Mouse (Mus musculus): ENCODE data around the gene Gins2. TPM values are rescaled to one million over a fixed set of nuclear protein-coding genes. Genes with fewer than 3 reads are reported as not detected.

Gene Gins2
- total and polyA plus RNA-seq, 2 experiments from 2014 or later: 8.4 to 18.1 TPM

- ATAC-seq (ENCODE audit: low FRiP score): no peak
- peak overlapping the region; percentile 72; the same call in 1 of the 2 replicates for H3K27ac ChIP-seq (ENCODE audit: low read depth, low read length)
- peaks cover 52% of the 10 kb centered on the region for H3K4me1 ChIP-seq (ENCODE audit: insufficient read depth, low read length)
- no peak overlapping the region for H3K4me2 ChIP-seq (ENCODE audit: low read depth, low read length, poor library complexity, severe bottlenecking)
- H3K9ac ChIP-seq (replicated peaks; ENCODE audit: low read length, poor library complexity, severe bottlenecking): 0 out of 2 replicates have a peak overlapping the region, but pooled peaks have one; percentile 13
- H3K27me3 ChIP-seq (ENCODE audit: insufficient read depth, low read length): no peaks in the 10 kb centered on the region
- TF ChIP-seq CTCF (IDR thresholded peaks at IDR 0.05): no peak
- H3K36me3 ChIP-seq (ENCODE audit: insufficient read depth, low read length): peaks cover 3% of the 10 kb centered on the region; the same call in 1 of the 2 replicates
- H3K4me3 ChIP-seq (ENCODE audit: low read depth, low read length): no peak overlapping the region
- DNase-seq (ENCODE audit: low spot score): peak; percentile 56
- H3K9me3 ChIP-seq (ENCODE audit: low read length): no peaks in the 10 kb centered on the region
- WGBS: 56% methylated on average over 11 of the region's 11 CpGs
Observed at GRCm38 (mm10) chr8:120550937-120551676, 38.0 kb downstream of the Gins2 start.

- H3K36me3 ChIP-seq (ENCODE audit: insufficient read depth, low read length): peaks cover 3% of the 10 kb centered on the region; the same call in 1 of the 2 replicates
- ATAC-seq (ENCODE audit: low FRiP score): no peak
- no peaks in the 10 kb centered on the region for H3K27me3 ChIP-seq (ENCODE audit: insufficient read depth, low read length)
- H3K4me3 ChIP-seq (ENCODE audit: low read depth, low read length): no peak overlapping the region
- H3K9ac ChIP-seq (replicated peaks; ENCODE audit: low read length, poor library complexity, severe bottlenecking): 0 out of 2 replicates have a peak overlapping the region, but pooled peaks have one; percentile 13
- no peak for TF ChIP-seq CTCF (IDR thresholded peaks at IDR 0.05)
- no peaks in the 10 kb centered on the region for H3K9me3 ChIP-seq (ENCODE audit: low read length)
- peak; percentile 41 for DNase-seq (ENCODE audit: low spot score)
- H3K27ac ChIP-seq (ENCODE audit: low read depth, low read length): peak overlapping the region; percentile 72
- H3K4me1 ChIP-seq (ENCODE audit: insufficient read depth, low read length): peaks cover 47% of the 10 kb centered on the region
- 36% methylated on average over 12 of the region's 12 CpGs for WGBS
- peak overlapping the region; percentile 45; the same call in 1 of the 2 replicates for H3K4me2 ChIP-seq (ENCODE audit: low read depth, low read length, poor library complexity, severe bottlenecking)
Observed at GRCm38 (mm10) chr8:120550430-120550829, 38.7 kb downstream of the Gins2 start.

GRCm38 (mm10) chr8:120549922-120550321 is 39.2 kb downstream of the Gins2 start:
- ATAC-seq (ENCODE audit: low FRiP score) (0 out of 2 replicates have a peak, but pooled peaks have one; percentile 8), DNase-seq (ENCODE audit: low spot score) (peak; percentile 55)
- H3K27me3 ChIP-seq (ENCODE audit: insufficient read depth, low read length): no peaks in the 10 kb centered on the region
- no peak for TF ChIP-seq CTCF (IDR thresholded peaks at IDR 0.05)
- 20% methylated on average over 11 of the region's 11 CpGs for WGBS
- peak overlapping the region; percentile 72 for H3K27ac ChIP-seq (ENCODE audit: low read depth, low read length)
- peak overlapping the region; percentile 45 for H3K4me2 ChIP-seq (ENCODE audit: low read depth, low read length, poor library complexity, severe bottlenecking)
- peaks cover 47% of the 10 kb centered on the region for H3K4me1 ChIP-seq (ENCODE audit: insufficient read depth, low read length)
- H3K36me3 ChIP-seq (ENCODE audit: insufficient read depth, low read length): peaks cover 3% of the 10 kb centered on the region; the same call in 1 of the 2 replicates
- H3K4me3 ChIP-seq (ENCODE audit: low read depth, low read length): no peak overlapping the region
- peak overlapping the region; percentile 46 for H3K9ac ChIP-seq (replicated peaks; ENCODE audit: low read length, poor library complexity, severe bottlenecking)
- H3K9me3 ChIP-seq (ENCODE audit: low read length): no peaks in the 10 kb centered on the region

GRCm38 (mm10) chr8:120549321-120549921 is 39.7 kb downstream of the Gins2 start:
- peak overlapping the region; percentile 45 for H3K4me2 ChIP-seq (ENCODE audit: low read depth, low read length, poor library complexity, severe bottlenecking)
- H3K4me1 ChIP-seq (ENCODE audit: insufficient read depth, low read length): peaks cover 47% of the 10 kb centered on the region
- 0 out of 2 replicates have a peak, but pooled peaks have one; percentile 18 for ATAC-seq (ENCODE audit: low FRiP score)
- no peaks in the 10 kb centered on the region; the same call in 1 of the 2 replicates for H3K36me3 ChIP-seq (ENCODE audit: insufficient read depth, low read length)
- WGBS: 8% methylated on average over 25 of the region's 25 CpGs
- TF ChIP-seq CTCF (IDR thresholded peaks at IDR 0.05): no peak
- no peaks in the 10 kb centered on the region for H3K9me3 ChIP-seq (ENCODE audit: low read length)
- H3K4me3 ChIP-seq (ENCODE audit: low read depth, low read length): 0 out of 2 replicates have a peak overlapping the region, but pooled peaks have one; percentile 2
- no peaks in the 10 kb centered on the region for H3K27me3 ChIP-seq (ENCODE audit: insufficient read depth, low read length)
- peak overlapping the region; percentile 72 for H3K27ac ChIP-seq (ENCODE audit: low read depth, low read length)
- peak; percentile 59 for DNase-seq (ENCODE audit: low spot score)
- peak overlapping the region; percentile 46 for H3K9ac ChIP-seq (replicated peaks; ENCODE audit: low read length, poor library complexity, severe bottlenecking)

- ATAC-seq (ENCODE audit: low FRiP score): no peak
Observed at GRCm38 (mm10) chr8:120548313-120548761, 40.8 kb downstream of the Gins2 start.

More at GRCm38 (mm10) chr8:120548313-120548761, 40.8 kb downstream of the Gins2 start:
- Histone ChIP-seq H3K9me3 (ENCODE audit: low read length) (no peaks in the 10 kb centered on the region), H3K27me3 (ENCODE audit: insufficient read depth, low read length) (no peaks in the 10 kb centered on the region), H3K4me2 (ENCODE audit: low read depth, low read length, poor library complexity, severe bottlenecking) (no peak overlapping the region; the same call in 1 of the 2 replicates), H3K36me3 (ENCODE audit: insufficient read depth, low read length) (no peaks in the 10 kb centered on the region; the same call in 1 of the 2 replicates), H3K27ac (ENCODE audit: low read depth, low read length) (peak overlapping the region; percentile 43), H3K4me1 (ENCODE audit: insufficient read depth, low read length) (peaks cover 47% of the 10 kb centered on the region), H3K4me3 (ENCODE audit: low read depth, low read length) (no peak overlapping the region), H3K9ac (replicated peaks; ENCODE audit: low read length, poor library complexity, severe bottlenecking) (no peak overlapping the region)
- DNase-seq (ENCODE audit: low spot score): peak; percentile 54
- 42% methylated on average over 16 of the region's 16 CpGs for WGBS
- TF ChIP-seq CTCF (IDR thresholded peaks at IDR 0.05): no peak

Measured in midbrain, postnatal 0 days (tissue).